Mouse (Mus musculus) heart, postnatal 14 days (tissue): ENCODE measurements at regions not wholly inside any gene's neighbourhood (a gene's known extent, or its start where the extent isn't known, plus 50 kb on each side); places are given as distances from the start of the nearest gene placed in this dataset.

ENCODE experiments used
- DNase-seq, 2 experiments: peaks; one replicate each; pipeline ENCODE4 v3.0.0; 2021 to 2022
- intact Hi-C: fragments of 180-260 bp; cut with DNase I; formaldehyde crosslinking; loops from one replicate; pipeline ENCODE4 v1.15.1; 2025

GRCm38 (mm10) chr10:97028776-97029175 lies 412.0 kb downstream of the Btg1 start:
- DNase-seq: no peak
- intact Hi-C loops: no loop called here

GRCm38 (mm10) chr10:97030996-97031395 lies 414.2 kb downstream of the Btg1 start:
- intact Hi-C loops: no loop called here
- no peak for DNase-seq

GRCm38 (mm10) chr10:97035371-97035786 lies 418.6 kb downstream of the Btg1 start:
- peak; percentile 5 to 19 for DNase-seq
- intact Hi-C loops: no loop called here

- intact Hi-C loops: no loop called here
- DNase-seq: no peak
Measured at GRCm38 (mm10) chr10:97038025-97038424, 421.2 kb downstream of the Btg1 start.

GRCm38 (mm10) chr10:97047566-97047965 lies 430.8 kb downstream of the Btg1 start:
- DNase-seq: no peak
- intact Hi-C loops: no loop called here

- no peak for DNase-seq
- intact Hi-C loops: no loop called here
Measured at GRCm38 (mm10) chr10:97047996-97048395, 431.2 kb downstream of the Btg1 start.

GRCm38 (mm10) chr10:97054472-97054871 lies 424.9 kb upstream of the Dcn start:
- DNase-seq: no peak
- intact Hi-C loops: no loop called here

GRCm38 (mm10) chr10:97061961-97062360 lies 417.4 kb upstream of the Dcn start:
- intact Hi-C loops: no loop called here
- no peak for DNase-seq

- intact Hi-C loops: no loop called here
- no peak for DNase-seq
Measured at GRCm38 (mm10) chr10:97064546-97064945, 414.9 kb upstream of the Dcn start.

GRCm38 (mm10) chr10:97078022-97078473 lies 401.4 kb upstream of the Dcn start:
- intact Hi-C loops: no loop called here
- no peak for DNase-seq

- intact Hi-C loops: no loop called here
- DNase-seq: no peak
Measured at GRCm38 (mm10) chr10:97079575-97079974, 399.8 kb upstream of the Dcn start.

GRCm38 (mm10) chr10:97087286-97087685 lies 392.1 kb upstream of the Dcn start:
- intact Hi-C loops: no loop called here
- no peak for DNase-seq

GRCm38 (mm10) chr10:97090254-97090653 lies 389.2 kb upstream of the Dcn start:
- intact Hi-C loops: no loop called here
- no peak for DNase-seq

GRCm38 (mm10) chr10:97093886-97094285 lies 385.5 kb upstream of the Dcn start:
- intact Hi-C loops: no loop called here
- DNase-seq: no peak

GRCm38 (mm10) chr10:97114501-97114900 lies 364.9 kb upstream of the Dcn start:
- no peak for DNase-seq
- intact Hi-C loops: no loop called here

- intact Hi-C loops: no loop called here
- DNase-seq: no peak
Measured at GRCm38 (mm10) chr10:97122693-97123092, 356.7 kb upstream of the Dcn start.

- peak in 1 of 2 experiments; percentile 7 for DNase-seq
- intact Hi-C loops: no loop called here
Measured at GRCm38 (mm10) chr10:97141561-97141960, 337.8 kb upstream of the Dcn start.

GRCm38 (mm10) chr10:97158561-97159395 lies 320.6 kb upstream of the Dcn start:
- no peak for DNase-seq
- intact Hi-C loops: no loop called here

- intact Hi-C loops: no loop called here
- no peak for DNase-seq
Measured at GRCm38 (mm10) chr10:97159396-97159760, 320.0 kb upstream of the Dcn start.

GRCm38 (mm10) chr10:97159831-97160575 lies 319.4 kb upstream of the Dcn start:
- peak in 1 of 2 experiments; percentile 38 for DNase-seq
- intact Hi-C loops: loop anchor here (2.0 to 10.0 kb wide), 4 partner anchors 155 to 1028 kb away; partner anchors contain the start of gene Btg1

GRCm38 (mm10) chr10:97160892-97161291 lies 318.5 kb upstream of the Dcn start:
- intact Hi-C loops: loop anchor here (2.0 to 10.0 kb wide), 4 partner anchors 154 to 1029 kb away; partner anchors contain the start of gene Btg1
- DNase-seq: no peak

- DNase-seq: no peak
- intact Hi-C loops: no loop called here
Measured at GRCm38 (mm10) chr10:97178468-97178867, 300.9 kb upstream of the Dcn start.
